Mouse (Mus musculus): ENCODE results near the gene Grap. TPM values are rescaled to one million over a fixed set of nuclear protein-coding genes. Genes with fewer than 3 reads are reported as not detected.

The Grap gene
- polyA plus RNA-seq (2015; fragmentation: Nextera tagmentation; extraction: Ambion mirVana) = 6.8 and 7.0 TPM in 2 replicates

DNA sequence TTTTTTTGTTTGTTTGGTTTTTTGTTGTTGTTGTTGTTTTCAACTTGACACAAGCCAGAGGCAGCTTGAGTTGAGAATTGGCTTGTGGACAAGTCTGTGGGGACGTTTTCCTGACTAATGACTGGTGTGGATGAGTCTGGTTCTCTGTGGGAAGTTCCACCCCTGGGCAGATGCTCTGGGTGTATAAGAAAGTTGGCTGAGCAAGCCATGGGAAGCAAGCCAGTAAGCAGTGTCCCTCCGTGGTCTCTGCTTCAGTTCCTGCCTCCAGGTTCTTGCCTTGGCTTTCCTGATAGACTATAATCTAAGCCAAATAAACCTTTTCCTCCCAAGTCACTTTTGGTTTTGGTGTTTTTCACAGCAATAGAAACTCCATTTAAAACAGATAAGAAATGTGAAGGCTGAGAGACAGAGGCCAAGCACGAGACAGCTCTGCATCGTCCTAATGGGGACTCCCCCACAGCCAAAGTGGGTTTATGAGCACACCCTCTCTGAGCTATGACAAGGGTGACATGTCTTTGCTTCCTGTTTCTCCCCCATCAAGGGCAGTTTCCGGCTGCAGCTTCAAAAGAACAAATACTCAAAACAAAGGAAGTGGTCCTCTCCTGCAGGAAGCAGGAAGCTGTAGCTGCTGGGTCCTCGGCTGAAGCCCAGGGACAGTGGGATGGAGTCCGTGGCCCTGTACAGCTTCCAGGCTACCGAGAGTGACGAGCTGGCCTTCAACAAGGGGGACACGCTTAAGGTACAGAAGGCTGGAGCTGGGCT is at the start of gene Grap:
Grap (plus strand) TSS at position 580 of the 762 bp plus-strand sequence.
- H3K9ac ChIP-seq = no peak within 1 kb of the TSS
- no peak for ATAC-seq (ENCODE audit: low FRiP score, low read depth)
- WGBS = 62% methylated on average over 10 of the region's 10 CpGs
- H3K36me3 ChIP-seq = no peaks in the 10 kb centered on the region
- H3K9me3 ChIP-seq = no peaks in the 10 kb centered on the region
- no peaks in the 10 kb centered on the region for H3K4me1 ChIP-seq
- no peak within 1 kb of the TSS for H3K4me2 ChIP-seq (replicated peaks)
- no peak within 1 kb of the TSS for H3K4me3 ChIP-seq
- no peaks in the 10 kb centered on the region for H3K27me3 ChIP-seq
- no peak within 1 kb of the TSS for H3K27ac ChIP-seq

DNA sequence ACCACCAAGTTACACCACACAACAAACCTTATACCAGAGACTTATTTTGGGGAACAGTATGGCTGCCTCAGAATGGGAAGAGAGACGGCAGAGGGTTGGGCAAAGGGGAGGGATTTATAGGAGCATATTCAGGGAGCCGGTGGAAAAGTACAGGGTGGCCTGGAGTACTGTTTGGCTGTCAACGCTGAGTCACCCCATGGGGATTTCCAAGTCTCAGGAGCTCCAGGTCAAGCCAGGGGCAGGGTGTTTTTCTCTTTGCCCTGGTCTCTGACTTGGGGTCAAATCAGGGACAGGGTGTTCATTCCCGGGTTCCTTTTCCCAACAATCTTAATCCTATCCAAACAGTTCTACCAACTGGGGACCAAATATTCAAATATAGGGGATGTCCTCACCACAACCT is 45.0 kb upstream of the Grap start:
- Histone ChIP-seq H3K36me3 (no peaks in the 10 kb centered on the region), H3K4me2 (replicated peaks) (no peak overlapping the region), H3K9me3 (peaks cover 13% of the 10 kb centered on the region; the same call in 1 of the 2 replicates), H3K4me3 (no peak overlapping the region), H3K4me1 (no peaks in the 10 kb centered on the region), H3K27me3 (no peaks in the 10 kb centered on the region), H3K9ac (no peak overlapping the region), H3K27ac (no peak overlapping the region)
- no peak for ATAC-seq (ENCODE audit: low FRiP score, low read depth)
- 79% methylated on average over 4 of the region's 4 CpGs for WGBS

DNA sequence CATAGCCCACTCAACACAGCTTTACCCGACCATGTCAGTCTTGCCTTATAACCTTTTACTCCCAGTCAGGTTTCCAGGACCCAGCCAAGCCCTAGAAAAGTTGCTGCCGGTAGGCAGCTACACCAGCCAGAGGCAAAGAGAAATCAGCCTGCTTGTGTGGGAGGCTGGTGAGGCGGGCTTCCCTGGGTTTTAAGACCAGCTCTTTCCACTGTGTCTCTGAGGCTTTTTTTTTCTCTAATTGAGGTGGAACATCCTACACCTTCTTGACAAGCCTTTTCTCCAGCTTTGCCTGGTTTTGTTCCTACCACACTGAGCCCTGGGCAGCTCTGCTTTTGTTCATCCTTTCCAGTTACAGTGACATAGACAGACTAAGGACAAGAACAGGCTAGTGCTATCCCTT is 41.9 kb upstream of the Grap start:
- Histone ChIP-seq H3K36me3 (no peaks in the 10 kb centered on the region), H3K4me3 (no peak overlapping the region), H3K9me3 (peaks cover 13% of the 10 kb centered on the region; the same call in 1 of the 2 replicates), H3K27me3 (no peaks in the 10 kb centered on the region), H3K9ac (no peak overlapping the region), H3K27ac (no peak overlapping the region), H3K4me2 (replicated peaks) (no peak overlapping the region), H3K4me1 (peaks cover 10% of the 10 kb centered on the region)
- no peak for ATAC-seq (ENCODE audit: low FRiP score, low read depth)
- 80% methylated on average over 3 of the region's 3 CpGs for WGBS

DNA sequence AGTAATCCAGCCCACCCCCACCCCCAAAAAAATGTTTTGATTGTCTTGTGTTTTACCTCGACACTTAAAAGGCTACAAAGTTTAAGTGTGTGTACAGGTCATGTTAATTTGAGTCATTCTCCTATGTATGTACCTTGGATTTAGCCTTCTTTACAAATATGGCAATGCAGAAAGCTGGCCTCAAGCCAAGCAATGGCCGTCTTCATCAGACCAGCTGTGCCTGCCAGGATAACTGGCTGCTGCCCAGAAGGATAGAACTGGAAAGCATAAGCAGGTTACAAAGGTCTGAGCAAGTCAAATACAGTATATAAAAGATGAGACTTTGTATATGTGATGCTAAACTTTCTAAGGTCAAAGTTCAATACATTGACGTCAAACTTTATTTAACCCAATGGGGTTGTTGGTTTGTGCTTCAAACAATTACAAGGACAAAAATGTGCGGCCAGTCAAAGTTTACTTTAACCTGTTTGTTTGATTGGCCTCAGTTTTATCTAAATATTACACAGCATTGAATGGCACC is 40.9 kb upstream of the Grap start:
- H3K36me3 ChIP-seq = no peaks in the 10 kb centered on the region
- no peaks in the 10 kb centered on the region for H3K27me3 ChIP-seq
- H3K4me2 ChIP-seq (replicated peaks) = no peak overlapping the region
- H3K4me1 ChIP-seq = peaks cover 15% of the 10 kb centered on the region
- 84% methylated on average over 4 of the region's 4 CpGs for WGBS
- H3K9me3 ChIP-seq = peaks cover 5% of the 10 kb centered on the region; the same call in 1 of the 2 replicates
- no peak overlapping the region for H3K27ac ChIP-seq
- ATAC-seq (ENCODE audit: low FRiP score, low read depth) = no peak
- H3K4me3 ChIP-seq = no peak overlapping the region
- H3K9ac ChIP-seq = no peak overlapping the region

DNA sequence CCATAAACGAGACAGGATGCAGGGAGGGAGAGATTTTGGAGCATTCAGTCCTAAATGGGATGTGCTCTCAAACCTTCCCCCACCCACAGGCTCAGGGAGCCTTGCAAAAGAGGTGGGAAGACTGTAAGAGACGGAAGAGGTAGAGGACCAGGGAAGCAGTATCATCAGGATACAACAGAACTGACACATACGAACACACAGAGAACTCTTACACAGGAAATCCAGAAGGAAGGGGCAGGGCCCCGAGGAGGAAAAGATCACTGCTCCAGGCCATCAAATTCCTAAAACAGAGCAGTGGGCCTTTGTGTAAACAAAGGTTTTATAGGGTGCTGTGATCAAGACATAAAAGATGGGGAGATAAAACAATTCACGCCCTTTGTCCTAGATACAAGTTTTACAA is 38.7 kb upstream of the Grap start:
- Histone ChIP-seq H3K4me2 (replicated peaks) (no peak overlapping the region), H3K9me3 (no peaks in the 10 kb centered on the region), H3K9ac (no peak overlapping the region), H3K27me3 (no peaks in the 10 kb centered on the region), H3K4me3 (no peak overlapping the region), H3K4me1 (peaks cover 19% of the 10 kb centered on the region), H3K36me3 (no peaks in the 10 kb centered on the region), H3K27ac (no peak overlapping the region)
- ATAC-seq (ENCODE audit: low FRiP score, low read depth) = no peak
- WGBS = 45% methylated on average over 5 of the region's 5 CpGs

DNA sequence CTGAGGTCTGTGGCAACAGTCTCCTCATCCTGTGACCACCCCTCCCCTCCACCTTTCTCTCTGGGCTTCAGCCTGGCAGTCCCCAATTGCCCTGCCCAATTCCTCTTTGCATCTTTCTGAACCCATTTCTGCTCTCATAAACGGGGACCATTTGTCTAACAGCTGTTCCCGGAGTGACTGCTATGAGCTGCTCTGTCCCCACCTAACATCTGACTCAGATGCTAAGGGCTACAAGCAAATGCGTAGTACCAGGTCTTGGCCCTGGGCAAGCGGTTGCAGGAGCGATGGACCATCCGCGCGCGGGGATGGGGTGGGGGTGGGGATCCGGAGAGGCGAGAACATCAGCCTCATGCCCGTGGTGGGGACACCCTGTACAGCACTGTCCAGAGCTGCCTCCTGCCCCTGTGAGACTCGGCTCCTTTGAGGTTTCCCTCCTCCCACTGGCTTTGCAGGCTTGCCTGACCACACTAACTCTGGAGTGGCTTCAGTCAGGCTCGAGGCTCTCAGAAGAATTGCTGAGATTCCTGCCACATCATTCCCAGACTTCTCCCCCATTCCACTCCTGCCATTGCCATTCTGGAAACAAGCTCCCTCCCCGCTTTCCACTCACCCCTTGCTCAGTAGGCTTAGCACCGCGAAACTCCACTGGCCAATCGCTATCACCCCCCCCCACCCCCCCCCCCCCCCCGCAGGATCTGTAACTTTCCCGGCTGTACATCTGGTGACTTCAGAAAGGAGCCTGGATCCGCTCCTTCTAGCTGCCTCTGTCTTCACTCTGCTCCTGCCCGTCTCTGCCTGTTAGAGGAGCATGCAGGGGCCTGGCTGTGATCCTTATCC is 37.2 kb upstream of the Grap start:
- peaks cover 23% of the 10 kb centered on the region for H3K4me1 ChIP-seq
- H3K9ac ChIP-seq = peak overlapping the region; percentile 57
- H3K4me3 ChIP-seq = peak overlapping the region; percentile 31
- 5% methylated on average over 19 of the region's 22 CpGs for WGBS
- no peaks in the 10 kb centered on the region for H3K27me3 ChIP-seq
- ATAC-seq (ENCODE audit: low FRiP score, low read depth) = peak; percentile 37; the same call in 1 of the 2 replicates
- no peaks in the 10 kb centered on the region for H3K36me3 ChIP-seq
- H3K9me3 ChIP-seq = no peaks in the 10 kb centered on the region
- peak overlapping the region; percentile 68 for H3K4me2 ChIP-seq (replicated peaks)
- peak overlapping the region; percentile 44; the same call in 1 of the 2 replicates for H3K27ac ChIP-seq

DNA sequence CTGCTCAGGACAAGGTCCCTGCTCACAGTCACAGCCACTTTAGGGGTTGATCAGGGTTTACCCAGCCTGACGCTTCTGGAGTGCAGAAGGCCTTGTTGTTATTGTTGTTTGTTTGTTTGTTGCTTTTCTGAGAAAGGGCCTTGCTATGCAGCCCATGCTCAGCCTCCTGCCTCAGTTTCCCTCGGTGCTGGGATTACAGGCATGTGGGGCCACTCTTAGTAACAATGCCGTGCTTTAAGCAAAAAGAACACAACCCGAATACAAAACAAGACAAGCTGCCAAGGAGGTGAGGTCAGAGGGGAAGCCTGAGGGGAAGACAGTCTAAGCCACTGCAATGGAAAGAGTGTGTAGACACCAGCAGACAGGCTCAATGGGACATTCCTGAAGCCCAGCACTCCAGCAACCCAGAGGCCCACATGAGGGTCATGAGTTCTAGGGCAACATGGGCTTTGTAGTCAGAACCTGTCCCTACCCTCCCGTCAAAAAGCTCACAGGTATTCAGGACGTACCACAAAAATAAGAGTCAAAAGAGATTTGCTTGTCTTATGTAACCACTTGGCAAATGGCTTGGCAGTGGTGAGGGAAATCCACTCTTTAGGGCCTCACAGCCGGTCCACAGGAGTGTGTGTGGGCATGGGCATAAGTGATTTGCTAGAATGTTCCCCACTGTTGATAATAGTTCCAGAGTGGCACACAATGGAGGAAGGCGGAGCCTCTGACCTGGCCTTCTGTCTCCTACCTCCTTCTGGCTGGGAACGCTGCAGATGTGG is 36.4 kb upstream of the Grap start:
- ATAC-seq (ENCODE audit: low FRiP score, low read depth) = no peak
- 69% methylated on average over 9 of the region's 9 CpGs for WGBS
- no peaks in the 10 kb centered on the region for H3K36me3 ChIP-seq
- 0 out of 2 replicates have a peak overlapping the region, but pooled peaks have one; percentile 19 for H3K9ac ChIP-seq
- peak overlapping the region; percentile 68 for H3K4me2 ChIP-seq (replicated peaks)
- no peak overlapping the region for H3K4me3 ChIP-seq
- peak overlapping the region; percentile 39; the same call in 1 of the 2 replicates for H3K27ac ChIP-seq
- H3K27me3 ChIP-seq = no peaks in the 10 kb centered on the region
- no peaks in the 10 kb centered on the region for H3K9me3 ChIP-seq
- H3K4me1 ChIP-seq = peaks cover 23% of the 10 kb centered on the region

DNA sequence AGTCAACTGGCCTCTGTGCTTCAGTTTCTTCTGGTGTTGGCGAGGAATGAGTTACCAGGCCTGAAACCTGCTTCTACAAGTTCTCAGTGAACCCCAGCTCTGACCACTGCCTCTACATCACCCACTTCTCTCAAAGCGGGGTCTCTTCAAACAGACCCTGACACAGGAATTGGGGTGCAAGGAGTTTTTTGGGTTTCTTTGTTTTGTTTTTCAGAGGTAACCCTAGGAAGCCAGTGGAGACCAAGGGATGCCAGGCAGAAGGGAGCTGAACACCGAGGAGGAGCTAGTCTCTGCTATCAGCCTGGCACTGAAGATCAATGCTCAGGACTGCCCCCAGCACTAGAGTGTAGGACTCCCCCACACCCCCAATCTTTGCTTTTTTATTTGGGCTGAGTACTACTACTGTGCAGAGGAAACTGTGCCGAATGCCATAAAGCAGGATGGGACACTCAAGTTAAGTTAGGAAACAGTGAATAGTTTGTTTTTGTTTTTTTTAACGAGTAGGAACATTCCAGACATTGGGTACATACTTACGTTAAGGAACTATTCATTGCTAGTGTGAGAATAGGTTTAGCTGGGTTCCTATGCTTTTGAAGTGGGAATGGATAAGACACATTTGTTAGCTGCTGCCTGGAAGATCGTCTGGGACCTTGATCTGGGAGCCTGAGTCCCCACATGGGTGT is 35.6 kb upstream of the Grap start:
- H3K27me3 ChIP-seq = no peaks in the 10 kb centered on the region
- H3K9me3 ChIP-seq = no peaks in the 10 kb centered on the region
- peaks cover 23% of the 10 kb centered on the region for H3K4me1 ChIP-seq
- no peaks in the 10 kb centered on the region for H3K36me3 ChIP-seq
- WGBS = 70% methylated on average over 7 of the region's 7 CpGs
- ATAC-seq (ENCODE audit: low FRiP score, low read depth) = no peak
- H3K27ac ChIP-seq = no peak overlapping the region
- no peak overlapping the region for H3K9ac ChIP-seq
- no peak overlapping the region for H3K4me3 ChIP-seq
- no peak overlapping the region for H3K4me2 ChIP-seq (replicated peaks)

DNA sequence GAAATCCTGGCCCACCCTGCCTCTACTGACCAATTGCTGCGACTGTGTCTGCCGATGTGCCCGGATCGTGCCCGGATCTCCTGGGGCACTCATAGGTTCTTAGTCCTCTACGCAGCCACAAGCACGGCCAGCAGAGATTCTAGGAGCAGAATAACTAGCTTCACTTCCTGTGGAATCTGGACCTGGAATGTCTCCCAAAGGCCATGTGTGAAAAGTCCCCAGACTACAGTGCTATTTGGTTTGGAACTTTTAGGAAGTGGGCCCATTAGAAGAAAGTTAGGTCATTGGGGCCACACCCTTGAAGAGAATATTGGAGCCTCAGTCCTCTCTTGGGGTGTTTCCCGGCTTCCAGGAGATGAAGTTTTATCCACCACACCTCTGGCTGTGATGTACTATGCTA is 34.9 kb upstream of the Grap start:
- Histone ChIP-seq H3K9me3 (no peaks in the 10 kb centered on the region), H3K4me2 (replicated peaks) (no peak overlapping the region), H3K27ac (no peak overlapping the region), H3K4me3 (no peak overlapping the region), H3K9ac (no peak overlapping the region), H3K4me1 (peaks cover 23% of the 10 kb centered on the region), H3K27me3 (no peaks in the 10 kb centered on the region), H3K36me3 (no peaks in the 10 kb centered on the region)
- no peak for ATAC-seq (ENCODE audit: low FRiP score, low read depth)
- 86% methylated on average over 8 of the region's 8 CpGs for WGBS

DNA sequence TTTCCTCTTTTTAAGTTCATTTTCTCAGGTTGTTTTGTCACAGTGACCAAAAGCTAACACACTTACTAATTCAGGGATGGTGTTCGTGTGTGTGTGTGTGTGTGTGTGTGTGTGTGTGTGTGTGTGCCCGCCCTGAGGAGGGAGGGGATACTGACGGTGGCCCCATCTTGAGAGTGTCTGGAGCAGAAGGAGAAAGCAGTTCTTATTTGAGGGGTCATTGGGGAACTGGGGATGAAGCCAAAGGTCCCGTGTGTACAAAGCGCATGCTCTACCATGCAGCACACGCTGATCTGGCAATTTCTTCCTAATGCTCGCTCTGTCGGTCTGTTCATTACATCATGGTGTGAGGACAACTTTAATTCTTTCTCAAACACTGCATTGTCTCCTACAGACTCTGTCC is 34.5 kb upstream of the Grap start:
- Histone ChIP-seq H3K27ac (no peak overlapping the region), H3K4me3 (no peak overlapping the region), H3K36me3 (no peaks in the 10 kb centered on the region), H3K27me3 (no peaks in the 10 kb centered on the region), H3K9ac (no peak overlapping the region), H3K4me2 (replicated peaks) (no peak overlapping the region), H3K4me1 (peaks cover 23% of the 10 kb centered on the region), H3K9me3 (no peaks in the 10 kb centered on the region)
- ATAC-seq (ENCODE audit: low FRiP score, low read depth) = no peak
- WGBS = 80% methylated on average over 8 of the region's 8 CpGs

DNA sequence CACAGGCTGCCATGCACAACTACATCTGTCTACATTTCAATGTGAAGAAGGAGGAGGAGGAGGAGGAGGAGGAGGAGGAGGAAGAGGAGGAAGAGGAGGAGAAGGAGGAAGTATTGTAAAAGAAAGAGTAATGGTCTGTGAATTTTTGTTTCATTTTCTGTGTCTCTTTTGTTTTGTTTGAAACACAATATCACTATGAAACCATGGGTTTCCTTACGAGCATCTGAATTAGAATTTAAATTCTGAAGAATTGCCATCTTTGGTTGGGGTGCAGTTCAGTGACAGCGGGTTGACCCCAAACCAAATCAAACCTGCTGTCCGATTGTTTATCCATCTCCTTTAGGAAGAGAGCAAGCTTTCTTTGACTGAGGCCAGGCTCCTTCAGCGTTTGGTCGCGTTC is 33.7 kb upstream of the Grap start:
- peak overlapping the region; percentile 78 for H3K4me2 ChIP-seq (replicated peaks)
- H3K27me3 ChIP-seq = no peaks in the 10 kb centered on the region
- no peaks in the 10 kb centered on the region for H3K36me3 ChIP-seq
- no peaks in the 10 kb centered on the region for H3K9me3 ChIP-seq
- peaks cover 23% of the 10 kb centered on the region for H3K4me1 ChIP-seq
- peak overlapping the region; percentile 60; the same call in 1 of the 2 replicates for H3K9ac ChIP-seq
- no peak for ATAC-seq (ENCODE audit: low FRiP score, low read depth)
- H3K27ac ChIP-seq = no peak overlapping the region
- 19% methylated on average over 6 of the region's 6 CpGs for WGBS
- H3K4me3 ChIP-seq = peak overlapping the region; percentile 46
